Mouse (Mus musculus): ENCODE results near the gene Ttc25.

DNA sequence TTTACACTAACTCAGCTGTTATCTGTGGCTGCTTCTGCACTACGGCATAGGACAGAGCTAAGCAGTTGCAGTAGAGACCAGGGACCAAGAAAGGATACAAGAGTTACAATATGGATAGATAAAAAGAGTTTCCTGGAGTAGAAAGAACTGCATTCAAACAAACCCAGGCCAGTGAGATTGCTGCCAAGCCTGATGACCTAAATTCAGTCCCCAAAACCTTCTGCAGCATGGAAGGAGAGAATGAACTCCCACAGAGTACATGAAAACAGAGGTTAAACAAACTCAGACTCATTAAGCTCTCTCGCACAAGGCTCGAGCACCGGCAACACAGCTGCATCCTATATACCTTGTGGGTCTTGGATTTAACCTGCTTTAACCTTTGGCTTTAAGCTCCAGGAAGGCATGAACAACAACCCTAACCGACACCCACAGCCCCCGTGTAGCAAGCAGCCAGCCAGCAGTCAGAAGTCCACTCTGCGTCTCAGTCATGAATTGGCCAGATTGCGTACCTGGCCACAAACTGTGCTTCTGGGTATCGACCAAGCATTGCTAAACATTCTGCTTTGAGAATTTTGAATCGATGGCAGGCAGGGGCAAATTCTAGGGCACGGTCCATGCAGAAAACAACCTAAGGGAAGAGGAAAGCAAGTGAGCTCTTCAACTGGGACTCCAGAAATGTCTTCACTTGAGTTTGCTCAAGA is 47.1 kb downstream of the Ttc25 start:
- TF ChIP-seq CTCF (IDR thresholded peaks at IDR 0.05; ENCODE audit: low read depth) (no peak), EP300 (optimal IDR thresholded peaks at IDR 0.05) (no peak)

All from stomach, postnatal 0 days (tissue).